Mouse (Mus musculus): Measurements from ENCODE around the gene Abcb4. TPM values are rescaled to one million over a fixed set of nuclear protein-coding genes. Genes with fewer than 3 reads are reported as not detected.
A peak's percentile ranks its signal among the peaks of the same experiment; 100 is the strongest.
"Not testable (repeated sequence)": the region's sequence is repeated elsewhere in the genome, so short reads cannot be mapped to it uniquely, and the experiment has no call there.

Gene Abcb4
- 0.54 and 1.2 TPM in 2 replicates for polyA plus RNA-seq (2014; fragmentation: Nextera tagmentation; extraction: Ambion mirVana)

DNA sequence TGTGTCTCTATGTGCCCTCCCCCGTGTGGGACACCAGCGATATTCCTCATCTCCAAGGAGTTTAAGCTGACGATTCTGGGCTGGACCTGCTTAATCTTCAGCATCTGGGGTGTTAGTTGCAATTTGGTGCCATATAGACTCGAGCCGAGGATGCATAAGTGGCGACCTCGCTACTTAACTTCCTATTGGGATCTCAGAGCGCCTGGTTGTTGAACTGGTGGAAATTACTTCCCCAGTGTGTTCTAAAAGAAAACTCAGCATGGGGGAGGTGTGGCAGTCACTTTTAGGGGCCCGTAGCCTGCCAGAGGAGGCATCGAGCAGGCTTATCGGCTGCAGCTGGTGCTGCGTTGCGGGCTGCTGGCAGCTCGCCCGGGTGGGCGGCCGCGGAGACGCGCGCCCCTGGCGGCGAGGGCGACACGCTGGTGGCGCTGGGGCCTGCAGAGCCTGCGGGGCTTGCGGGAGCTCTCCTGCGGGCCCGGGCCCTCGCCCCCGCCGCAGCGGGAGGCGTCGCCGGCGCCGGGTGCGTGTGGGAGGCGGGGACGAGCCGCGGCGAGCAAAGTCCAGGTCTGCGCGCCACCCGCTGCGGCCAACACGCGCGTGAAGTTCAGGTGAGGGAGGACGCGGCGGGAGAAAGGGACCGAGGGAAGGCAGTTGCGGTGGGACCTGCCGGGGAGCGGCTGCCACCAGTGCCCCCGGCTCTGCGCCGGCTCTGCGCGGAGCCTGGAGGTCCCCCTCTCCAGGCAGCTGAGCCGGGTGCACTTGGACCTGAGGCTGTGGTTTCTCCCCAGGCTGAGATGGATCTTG lies at the start of gene Abcb4:
Gene Abcb4 (plus strand): TSS at position 418 of the 804 bp plus-strand sequence.
- peak; percentile 72 for ATAC-seq (replicated peaks; ENCODE audit: insufficient number of reproducible peaks, low FRiP score, low TSS enrichment)
- Histone ChIP-seq H3K4me1 (ENCODE audit: control insufficient read depth, insufficient read depth, low read length) (peaks cover 3% of the 10 kb centered on the region; the same call in 1 of the 2 replicates), H3K4me3 (ENCODE audit: low read depth, low read length) (peak within 1 kb of the TSS; percentile 65), H3K4me2 (peak within 1 kb of the TSS; percentile 97), H3K27me3 (ENCODE audit: control insufficient read depth, insufficient read depth, low read length) (peaks cover 20% of the 10 kb centered on the region), H3K9ac (ENCODE audit: low read depth, low read length) (peak within 1 kb of the TSS; percentile 61; the same call in 1 of the 2 replicates), H3K9me3 (replicated peaks; ENCODE audit: control insufficient read depth, low read length) (no peaks in the 10 kb centered on the region), H3K36me3 (ENCODE audit: control insufficient read depth, insufficient read depth, low read length) (no peaks in the 10 kb centered on the region), H3K27ac (ENCODE audit: low read depth, low read length) (no peak within 1 kb of the TSS)
- WGBS (ENCODE audit: insufficient replicate concordance), result under 1% methylated on average over 59 of the region's 65 CpGs

DNA sequence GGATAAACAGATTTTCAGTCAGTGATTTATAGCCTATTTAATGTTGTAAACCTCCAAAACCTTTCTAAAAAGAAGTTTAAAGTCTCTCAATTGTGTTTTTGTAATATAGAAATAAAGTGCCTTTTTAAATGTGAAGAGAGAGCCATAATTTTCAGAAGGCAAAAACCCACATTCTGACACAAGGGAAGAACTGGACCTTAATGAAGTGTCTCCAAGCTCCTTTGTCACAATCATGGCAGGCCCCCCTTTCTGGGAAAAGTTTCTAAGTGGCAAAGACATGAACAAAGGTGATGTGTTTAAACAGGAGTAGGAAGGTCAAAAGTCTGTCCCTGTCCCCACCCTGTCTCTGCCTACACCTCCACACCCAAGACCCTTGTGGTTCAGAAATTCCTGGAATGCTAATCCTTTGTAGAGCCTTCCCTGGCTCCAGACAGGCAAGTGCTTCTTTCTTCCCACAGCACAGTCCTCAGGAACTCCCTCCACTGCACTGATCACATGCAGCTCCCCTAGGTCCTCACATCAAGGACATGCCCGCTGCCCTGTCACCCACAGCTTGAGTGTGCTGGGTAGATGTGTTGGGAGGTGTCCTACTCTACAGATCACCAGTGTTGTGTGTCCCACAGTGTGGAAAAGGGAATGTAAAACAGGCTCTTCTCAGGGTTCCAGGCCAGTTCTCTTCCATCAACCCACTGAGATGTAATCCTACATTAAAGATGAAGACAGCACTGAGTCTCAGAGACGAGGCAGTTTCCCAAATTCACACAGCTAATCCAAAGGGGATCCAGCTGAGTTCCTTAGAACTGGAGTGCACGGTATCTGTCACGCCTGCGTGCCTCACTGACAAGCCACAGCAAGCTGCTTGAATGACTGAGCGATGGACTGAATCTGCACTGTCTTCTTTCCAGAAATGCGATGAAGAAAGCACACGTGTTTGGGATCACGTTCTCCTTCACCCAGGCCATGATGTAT lies 44.6 kb upstream of the Abcb4 start:
- not testable (repeated sequence) for H3K27ac ChIP-seq (ENCODE audit: low read depth, low read length); ATAC-seq (replicated peaks; ENCODE audit: insufficient number of reproducible peaks, low FRiP score, low TSS enrichment); H3K4me3 ChIP-seq (ENCODE audit: low read depth, low read length); H3K9ac ChIP-seq (ENCODE audit: low read depth, low read length); H3K36me3 ChIP-seq (ENCODE audit: control insufficient read depth, insufficient read depth, low read length); H3K4me2 ChIP-seq; H3K4me1 ChIP-seq (ENCODE audit: control insufficient read depth, insufficient read depth, low read length); H3K9me3 ChIP-seq (replicated peaks; ENCODE audit: control insufficient read depth, low read length); H3K27me3 ChIP-seq (ENCODE audit: control insufficient read depth, insufficient read depth, low read length)
- 69% methylated on average over 4 of the region's 9 CpGs for WGBS (ENCODE audit: insufficient replicate concordance)

DNA sequence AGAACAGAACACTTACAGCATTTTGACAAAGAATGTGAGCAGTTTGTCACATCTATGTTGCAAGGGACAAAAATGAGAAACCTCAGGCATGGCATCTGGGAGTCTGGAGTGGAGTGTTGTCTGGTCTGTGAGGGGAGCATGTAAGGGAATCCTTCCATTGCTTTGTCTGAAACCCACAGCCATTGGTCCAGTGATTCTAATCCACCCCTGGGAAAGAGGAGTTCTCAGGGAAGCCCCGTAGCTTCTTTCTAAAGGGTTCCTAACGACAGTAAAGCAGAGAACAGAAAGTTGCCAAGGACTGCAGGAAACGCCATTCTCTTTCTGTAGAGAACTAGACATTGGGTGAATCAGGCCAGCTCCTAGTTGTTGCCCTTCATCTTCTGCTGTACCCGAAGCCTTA lies 42.7 kb upstream of the Abcb4 start:
- Histone ChIP-seq H3K4me1 (ENCODE audit: control insufficient read depth, insufficient read depth, low read length) (no peaks in the 10 kb centered on the region), H3K27me3 (ENCODE audit: control insufficient read depth, insufficient read depth, low read length) (no peaks in the 10 kb centered on the region), H3K4me2 (no peak overlapping the region), H3K9me3 (replicated peaks; ENCODE audit: control insufficient read depth, low read length) (no peaks in the 10 kb centered on the region), H3K36me3 (ENCODE audit: control insufficient read depth, insufficient read depth, low read length) (no peaks in the 10 kb centered on the region), H3K9ac (ENCODE audit: low read depth, low read length) (no peak overlapping the region), H3K27ac (ENCODE audit: low read depth, low read length) (no peak overlapping the region), H3K4me3 (ENCODE audit: low read depth, low read length) (no peak overlapping the region)
- 78% methylated on average over 4 of the region's 4 CpGs for WGBS (ENCODE audit: insufficient replicate concordance)
- ATAC-seq (replicated peaks; ENCODE audit: insufficient number of reproducible peaks, low FRiP score, low TSS enrichment), result no peak

DNA sequence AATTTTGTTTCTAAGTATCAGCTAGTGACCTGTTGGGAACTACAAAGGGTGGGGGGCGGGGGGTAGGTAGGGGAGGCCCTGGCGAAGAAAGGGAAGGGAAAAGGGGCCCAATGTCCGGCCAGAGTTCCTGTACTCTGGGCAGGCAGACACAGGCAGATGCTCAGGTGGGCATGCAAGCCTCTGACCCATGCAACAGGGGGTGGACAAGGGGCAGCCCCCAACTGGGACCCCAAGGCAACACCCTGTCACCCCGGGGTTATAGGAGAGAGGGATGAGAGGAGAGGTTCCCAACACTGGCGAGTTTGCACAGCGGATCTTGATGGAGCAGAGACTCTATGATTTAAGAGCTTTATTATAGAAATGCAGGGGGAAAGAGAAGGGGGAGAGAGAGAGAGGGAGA lies 36.3 kb upstream of the Abcb4 start:
- WGBS (ENCODE audit: insufficient replicate concordance), result 71% methylated on average over 6 of the region's 6 CpGs
- no peak for ATAC-seq (replicated peaks; ENCODE audit: insufficient number of reproducible peaks, low FRiP score, low TSS enrichment)
- no peaks in the 10 kb centered on the region for H3K4me1 ChIP-seq (ENCODE audit: control insufficient read depth, insufficient read depth, low read length)

DNA sequence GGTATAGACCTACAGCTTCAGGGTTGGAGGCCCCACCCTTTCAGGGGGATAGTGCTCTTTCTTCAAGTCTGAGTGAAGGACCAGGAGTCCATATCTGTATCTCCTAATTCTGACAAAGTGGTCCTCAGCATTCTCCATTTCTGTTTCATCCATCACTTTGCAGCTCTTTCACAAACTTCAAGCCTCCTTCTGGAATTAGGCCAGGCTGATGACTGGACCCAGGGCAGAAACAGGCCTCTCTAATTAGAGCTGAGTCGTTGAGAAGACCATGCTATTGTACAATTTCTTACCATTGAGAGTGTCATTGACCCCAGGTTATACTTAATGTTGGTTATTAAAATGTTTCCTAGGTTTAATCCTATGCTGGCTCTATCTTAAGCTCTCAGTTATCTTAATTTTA lies 31.7 kb upstream of the Abcb4 start:
- 71% methylated on average over 1 of the region's 1 CpGs for WGBS (ENCODE audit: insufficient replicate concordance)
- Histone ChIP-seq H3K36me3 (ENCODE audit: control insufficient read depth, insufficient read depth, low read length) (no peaks in the 10 kb centered on the region), H3K4me1 (ENCODE audit: control insufficient read depth, insufficient read depth, low read length) (no peaks in the 10 kb centered on the region), H3K9me3 (replicated peaks; ENCODE audit: control insufficient read depth, low read length) (no peaks in the 10 kb centered on the region), H3K4me2 (no peak overlapping the region), H3K4me3 (ENCODE audit: low read depth, low read length) (no peak overlapping the region), H3K27ac (ENCODE audit: low read depth, low read length) (no peak overlapping the region), H3K27me3 (ENCODE audit: control insufficient read depth, insufficient read depth, low read length) (no peaks in the 10 kb centered on the region), H3K9ac (ENCODE audit: low read depth, low read length) (no peak overlapping the region)
- ATAC-seq (replicated peaks; ENCODE audit: insufficient number of reproducible peaks, low FRiP score, low TSS enrichment), result no peak

More for the DNA sequence above, 36.3 kb upstream of the Abcb4 start:
- H3K27me3 ChIP-seq (ENCODE audit: control insufficient read depth, insufficient read depth, low read length), result no peaks in the 10 kb centered on the region
- H3K4me2 ChIP-seq, result no peak overlapping the region
- H3K9ac ChIP-seq (ENCODE audit: low read depth, low read length), result no peak overlapping the region
- H3K36me3 ChIP-seq (ENCODE audit: control insufficient read depth, insufficient read depth, low read length), result no peaks in the 10 kb centered on the region
- no peak overlapping the region for H3K27ac ChIP-seq (ENCODE audit: low read depth, low read length)
- H3K9me3 ChIP-seq (replicated peaks; ENCODE audit: control insufficient read depth, low read length), result no peaks in the 10 kb centered on the region
- no peak overlapping the region for H3K4me3 ChIP-seq (ENCODE audit: low read depth, low read length)

DNA sequence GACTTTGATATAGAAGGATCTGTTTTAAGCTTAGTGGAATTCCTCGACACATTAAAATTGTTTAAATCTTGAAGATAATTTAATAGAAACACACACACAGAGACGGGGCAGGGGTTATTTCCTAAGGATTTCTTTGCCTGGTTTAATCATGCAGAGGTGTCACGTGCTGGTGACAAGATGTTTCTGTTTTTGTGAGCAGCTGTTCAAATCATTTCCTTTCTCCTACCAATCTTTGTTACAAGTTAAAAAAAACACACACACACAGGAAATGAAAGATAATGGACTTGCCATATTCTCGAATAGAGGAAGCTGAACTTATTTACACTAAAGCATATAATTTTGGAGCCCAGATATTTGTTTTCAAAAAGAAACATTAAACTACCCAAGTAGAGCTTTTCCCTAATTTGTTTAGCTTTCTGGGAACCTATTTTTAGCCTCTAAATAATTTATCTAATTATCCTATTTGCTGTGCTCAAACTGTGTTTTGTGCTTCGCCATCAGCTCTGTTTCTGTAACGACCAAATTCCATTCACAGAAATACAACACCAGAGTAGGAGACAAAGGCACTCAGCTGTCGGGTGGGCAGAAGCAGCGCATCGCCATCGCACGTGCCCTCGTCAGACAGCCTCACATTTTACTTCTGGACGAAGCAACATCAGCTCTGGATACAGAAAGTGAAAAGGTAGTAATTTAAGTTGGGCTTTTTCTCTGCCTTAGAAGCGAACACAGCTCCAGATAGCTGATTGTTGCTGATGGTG lies 29.8 kb upstream of the Abcb4 start:
- H3K9ac ChIP-seq (ENCODE audit: low read depth, low read length), result no peak overlapping the region
- H3K9me3 ChIP-seq (replicated peaks; ENCODE audit: control insufficient read depth, low read length), result no peaks in the 10 kb centered on the region
- no peak overlapping the region for H3K27ac ChIP-seq (ENCODE audit: low read depth, low read length)
- H3K4me1 ChIP-seq (ENCODE audit: control insufficient read depth, insufficient read depth, low read length), result no peaks in the 10 kb centered on the region
- H3K4me2 ChIP-seq, result no peak overlapping the region
- 58% methylated on average over 14 of the region's 14 CpGs for WGBS (ENCODE audit: insufficient replicate concordance)
- ATAC-seq (replicated peaks; ENCODE audit: insufficient number of reproducible peaks, low FRiP score, low TSS enrichment), result no peak
- no peaks in the 10 kb centered on the region for H3K36me3 ChIP-seq (ENCODE audit: control insufficient read depth, insufficient read depth, low read length)
- H3K27me3 ChIP-seq (ENCODE audit: control insufficient read depth, insufficient read depth, low read length), result no peaks in the 10 kb centered on the region
- no peak overlapping the region for H3K4me3 ChIP-seq (ENCODE audit: low read depth, low read length)

DNA sequence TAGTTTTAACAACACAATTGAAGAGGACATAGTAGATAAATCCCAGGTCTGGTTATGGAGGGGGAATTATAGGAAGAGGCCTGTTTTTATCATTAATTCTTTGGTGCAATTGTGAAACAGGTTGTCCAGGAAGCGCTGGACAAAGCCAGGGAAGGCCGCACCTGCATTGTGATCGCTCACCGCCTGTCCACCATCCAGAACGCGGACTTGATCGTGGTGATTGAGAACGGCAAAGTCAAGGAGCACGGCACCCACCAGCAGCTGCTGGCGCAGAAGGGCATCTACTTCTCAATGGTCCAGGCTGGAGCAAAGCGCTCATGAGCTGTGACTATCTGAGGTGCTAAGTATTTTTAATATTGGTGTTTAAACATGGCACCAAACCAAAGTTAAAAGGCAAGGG lies 27.9 kb upstream of the Abcb4 start:
- not testable (repeated sequence) for H3K27me3 ChIP-seq (ENCODE audit: control insufficient read depth, insufficient read depth, low read length); H3K9me3 ChIP-seq (replicated peaks; ENCODE audit: control insufficient read depth, low read length); H3K27ac ChIP-seq (ENCODE audit: low read depth, low read length); H3K4me1 ChIP-seq (ENCODE audit: control insufficient read depth, insufficient read depth, low read length); H3K9ac ChIP-seq (ENCODE audit: low read depth, low read length); H3K4me2 ChIP-seq; H3K36me3 ChIP-seq (ENCODE audit: control insufficient read depth, insufficient read depth, low read length); ATAC-seq (replicated peaks; ENCODE audit: insufficient number of reproducible peaks, low FRiP score, low TSS enrichment); H3K4me3 ChIP-seq (ENCODE audit: low read depth, low read length)
- WGBS (ENCODE audit: insufficient replicate concordance), result 95% methylated on average over 11 of the region's 11 CpGs

DNA sequence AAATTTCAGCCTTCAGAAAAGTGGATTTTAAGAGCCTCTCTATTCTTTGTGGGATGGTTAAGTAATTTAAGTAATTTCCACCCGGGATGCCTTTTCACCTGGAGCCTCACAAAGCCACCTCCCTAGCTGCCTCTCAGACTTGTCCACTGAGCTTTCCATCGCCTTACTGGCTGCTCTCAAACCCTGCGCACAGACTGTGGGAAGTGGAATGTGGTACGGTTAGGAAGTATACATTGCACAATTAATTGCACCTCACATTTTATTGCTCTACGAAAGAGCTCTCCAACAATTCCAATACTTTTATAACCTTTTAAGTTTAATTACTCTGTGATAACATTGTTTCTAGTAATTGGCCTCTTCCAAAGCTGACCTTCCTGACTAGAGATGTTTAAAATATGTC lies 27.2 kb upstream of the Abcb4 start:
- no peak overlapping the region for H3K9ac ChIP-seq (ENCODE audit: low read depth, low read length)
- H3K27ac ChIP-seq (ENCODE audit: low read depth, low read length), result no peak overlapping the region
- no peak for ATAC-seq (replicated peaks; ENCODE audit: insufficient number of reproducible peaks, low FRiP score, low TSS enrichment)
- no peak overlapping the region for H3K4me3 ChIP-seq (ENCODE audit: low read depth, low read length)
- 84% methylated on average over 5 of the region's 5 CpGs for WGBS (ENCODE audit: insufficient replicate concordance)
- H3K4me2 ChIP-seq, result no peak overlapping the region
- H3K27me3 ChIP-seq (ENCODE audit: control insufficient read depth, insufficient read depth, low read length), result no peaks in the 10 kb centered on the region
- H3K4me1 ChIP-seq (ENCODE audit: control insufficient read depth, insufficient read depth, low read length), result no peaks in the 10 kb centered on the region
- no peaks in the 10 kb centered on the region for H3K36me3 ChIP-seq (ENCODE audit: control insufficient read depth, insufficient read depth, low read length)
- H3K9me3 ChIP-seq (replicated peaks; ENCODE audit: control insufficient read depth, low read length), result no peaks in the 10 kb centered on the region
